Mouse (Mus musculus) heart, postnatal 0 days (tissue): ENCODE measurements around the gene Inppl1. TPM values are rescaled to one million over a fixed set of nuclear protein-coding genes. Genes with fewer than 3 reads are reported as not detected.

Experiments
- ATAC-seq: fragments of 200-750 bp; cut with Nextera tagmentation; 2 replicates; pipeline ENCODE4 v1.8.0; 2017; ENCODE audit warnings: low read depth, moderate number of reproducible peaks, moderate library complexity; ENCODE audit not compliant: insufficient read depth
- DNase-seq: peaks from one replicate; pipeline ENCODE4 v3.0.0-alpha.2; 2016; ENCODE audit warnings: low spot score
- H3K27ac ChIP-seq: fragments of 300-500 bp; sonication (generic); 2 replicates; pipeline ENCODE4 v1.5.1; 2014; ENCODE audit warnings: low read depth, mild to moderate bottlenecking
- H3K27me3 ChIP-seq: fragments of 300-500 bp; sonication (generic); 2 replicates; pipeline ENCODE4 v1.6.1; 2014; ENCODE audit warnings: low read length, mixed read lengths; ENCODE audit not compliant: control insufficient read depth, insufficient read depth
- H3K36me3 ChIP-seq: fragments of 300-500 bp; sonication (generic); replicated peaks from 2 replicates; pipeline ENCODE4 v1.6.1; 2014; ENCODE audit warnings: low read length, mixed read lengths; ENCODE audit not compliant: control insufficient read depth, insufficient read depth
- H3K4me1 ChIP-seq: fragments of 300-500 bp; sonication (generic); 2 replicates; pipeline ENCODE4 v1.6.1; 2014; ENCODE audit warnings: antibody characterized with exemption; ENCODE audit not compliant: control insufficient read depth, insufficient read depth
- H3K4me2 ChIP-seq: fragments of 300-500 bp; sonication (generic); 2 replicates; pipeline ENCODE4 v1.6.1; 2014; ENCODE audit warnings: low read depth, mild to moderate bottlenecking, low read length, moderate library complexity
- H3K4me3 ChIP-seq: fragments of 300-500 bp; sonication (generic); 2 replicates; pipeline ENCODE4 v1.5.1; 2014; ENCODE audit warnings: low read depth, low read length
- H3K9ac ChIP-seq: fragments of 300-500 bp; sonication (generic); replicated peaks from 2 replicates; pipeline ENCODE4 v1.6.1; 2014; ENCODE audit warnings: low read depth, low read length, mixed read lengths
- H3K9me3 ChIP-seq: fragments of 300-500 bp; sonication (generic); replicated peaks from 2 replicates; pipeline ENCODE4 v1.6.1; 2016; ENCODE audit warnings: low read length; ENCODE audit not compliant: control insufficient read depth
- CTCF ChIP-seq: IDR thresholded peaks from 2 replicates; pipeline ENCODE4 v1.5.1; 2016; ENCODE audit warnings: antibody characterized with exemption, control low read depth, low read depth
- EP300 ChIP-seq: IDR thresholded peaks from 2 replicates; pipeline ENCODE4 v1.6.1; 2016; ENCODE audit warnings: antibody characterized with exemption, low read depth
- WGBS: fragments of 180-500 bp; shearing (Covaris S2); extraction: QIAGEN DNeasy Blood & Tissue Kit; methylation state at CpG from one replicate; pipeline ENCODE4 v1.1.7; 2014; 5-methylcytosine and 5-hydroxymethylcytosine counted together
- polyA plus RNA-seq: library from polyadenylated mRNA; unstranded; fragments of >200 nt; fragmentation: Nextera tagmentation; extraction: Ambion mirVana; gene quantifications from 2 replicates; pipeline ENCODE4 v1.2.1, GENCODE M21; 2015
- total RNA-seq: library from RNA; depleted of rRNA; stranded (reverse); fragments of >200 nt; gene quantifications from 2 replicates; pipeline ENCODE4 v1.2.3, GENCODE M21; 2014; ENCODE audit warnings: low replicate concordance

Inppl1 gene
- total and polyA plus RNA-seq, 2 experiments from 2014 or later = 47.5 to 98.2 TPM

DNA sequence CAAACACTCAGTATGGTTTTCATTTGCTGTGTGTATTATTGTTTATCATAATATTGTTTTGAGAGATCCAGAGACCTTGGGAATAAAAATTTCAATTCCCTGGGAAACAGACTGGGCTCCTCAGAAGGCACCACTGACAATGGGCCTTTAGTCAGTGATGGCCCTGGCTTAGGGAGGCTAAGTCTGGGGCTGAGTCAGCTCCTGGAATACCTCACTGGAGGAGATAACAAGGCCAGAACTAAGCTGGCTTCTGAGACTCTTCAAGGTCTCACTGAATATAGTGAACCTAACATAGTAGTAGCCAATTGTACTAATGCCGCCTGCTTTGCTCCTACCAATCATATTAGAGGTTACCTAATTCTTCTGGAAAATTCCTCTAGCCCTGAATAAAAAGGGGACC lies 37.9 kb upstream of the Inppl1 start:
- Histone ChIP-seq H3K4me1 (0 out of 2 replicates have a peak, but pooled peaks cover 6% of the 10 kb centered on the region), H3K4me2 (no peak overlapping the region), H3K27me3 (no peaks in the 10 kb centered on the region), H3K36me3 (no peaks in the 10 kb centered on the region), H3K4me3 (no peak overlapping the region), H3K9ac (no peak overlapping the region), H3K9me3 (no peaks in the 10 kb centered on the region), H3K27ac (no peak overlapping the region)
- DNase-seq (no peak), ATAC-seq (no peak)
- TF ChIP-seq CTCF (no peak), EP300 (no peak)
- WGBS = 96% methylated on average over 1 of the region's 1 CpGs

DNA sequence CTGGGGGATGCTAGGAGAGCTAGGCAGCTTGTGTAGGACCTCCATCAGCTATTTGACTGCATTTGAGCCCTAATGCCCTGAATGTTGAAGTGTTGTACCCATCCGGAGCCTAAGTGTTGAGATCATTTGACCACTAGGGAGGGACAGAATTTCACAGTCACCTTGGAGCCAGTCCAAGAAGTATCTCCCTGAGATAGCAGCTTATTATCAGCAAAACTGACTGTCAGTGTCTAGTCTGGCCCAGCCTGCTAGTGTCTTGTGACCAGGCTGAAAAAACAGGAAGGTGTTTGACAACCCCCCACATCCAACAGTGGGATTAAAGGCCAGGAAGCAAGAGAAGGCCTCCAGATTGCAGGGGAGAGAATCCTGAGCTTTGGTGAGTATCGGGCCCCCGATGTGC lies 33.3 kb upstream of the Inppl1 start:
- no peak for DNase-seq
- Histone ChIP-seq H3K4me2 (no peak overlapping the region), H3K9me3 (no peaks in the 10 kb centered on the region), H3K27me3 (no peaks in the 10 kb centered on the region), H3K4me3 (no peak overlapping the region), H3K36me3 (no peaks in the 10 kb centered on the region), H3K9ac (no peak overlapping the region), H3K27ac (peak overlapping the region; percentile 41), H3K4me1 (0 out of 2 replicates have a peak, but pooled peaks cover 14% of the 10 kb centered on the region)
- no peak for ATAC-seq
- 0 out of 2 replicates have a peak, but pooled peaks have one; percentile 26 for TF ChIP-seq EP300
- TF ChIP-seq CTCF = no peak; the same call in 1 of the 2 replicates
- 27% methylated on average over 3 of the region's 3 CpGs for WGBS

DNA sequence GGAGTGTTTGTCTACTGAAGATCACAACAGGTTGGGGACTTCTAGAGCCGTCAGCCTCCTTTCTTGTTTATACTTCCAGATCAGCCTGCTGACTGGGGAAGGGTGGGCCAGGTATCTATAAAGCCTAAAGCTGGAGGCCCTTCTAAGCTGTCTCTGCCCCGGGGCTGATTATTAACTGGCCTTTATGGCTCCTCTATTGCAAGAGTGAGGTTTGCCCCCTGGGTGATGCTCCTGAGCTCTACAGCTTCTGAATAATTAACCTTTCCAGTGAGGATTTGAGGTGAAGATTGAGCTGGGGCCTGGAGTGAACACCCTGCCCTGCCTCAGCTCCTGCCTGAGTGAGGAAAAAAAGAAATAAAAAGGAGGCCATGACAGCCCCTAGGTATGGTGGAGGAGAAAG lies 32.6 kb upstream of the Inppl1 start, which contains the start of gene Folr1:
Gene Folr1, minus strand, starts transcription at position 160 of the 400 bp plus-strand sequence.
- 0 out of 2 replicates have a peak, but pooled peaks cover 14% of the 10 kb centered on the region for H3K4me1 ChIP-seq
- no peak within 1 kb of the TSS for H3K4me3 ChIP-seq
- no peaks in the 10 kb centered on the region for H3K36me3 ChIP-seq
- H3K9me3 ChIP-seq = no peaks in the 10 kb centered on the region
- DNase-seq (no peak), ATAC-seq (no peak)
- H3K4me2 ChIP-seq = no peak within 1 kb of the TSS
- 76% methylated on average over 2 of the region's 2 CpGs for WGBS
- H3K27ac ChIP-seq = peak within 1 kb of the TSS; percentile 41
- no peak within 1 kb of the TSS for H3K9ac ChIP-seq
- TF ChIP-seq CTCF (no peak), EP300 (no peak)
- H3K27me3 ChIP-seq = no peaks in the 10 kb centered on the region

GRCm38 (mm10) chr7:101869163-101869500 lies 31.1 kb upstream of the Inppl1 start:
- H3K9ac ChIP-seq = no peak overlapping the region
- no peak overlapping the region for H3K4me3 ChIP-seq
- H3K27ac ChIP-seq = no peak overlapping the region
- WGBS = 77% methylated on average over 7 of the region's 7 CpGs
- 0 out of 2 replicates have a peak, but pooled peaks cover 14% of the 10 kb centered on the region for H3K4me1 ChIP-seq
- ATAC-seq (no peak), DNase-seq (no peak)
- no peaks in the 10 kb centered on the region for H3K27me3 ChIP-seq
- no peak overlapping the region for H3K4me2 ChIP-seq
- H3K36me3 ChIP-seq = no peaks in the 10 kb centered on the region
- no peak for TF ChIP-seq EP300
- no peak for TF ChIP-seq CTCF
- no peaks in the 10 kb centered on the region for H3K9me3 ChIP-seq

- Histone ChIP-seq H3K36me3 (no peaks in the 10 kb centered on the region), H3K9me3 (no peaks in the 10 kb centered on the region), H3K4me3 (no peak overlapping the region), H3K27me3 (no peaks in the 10 kb centered on the region), H3K4me1 (0 out of 2 replicates have a peak, but pooled peaks cover 14% of the 10 kb centered on the region), H3K4me2 (no peak overlapping the region), H3K27ac (0 out of 2 replicates have a peak overlapping the region, but pooled peaks have one; percentile 6), H3K9ac (no peak overlapping the region)
- no peak for ATAC-seq
- DNase-seq = no peak
- no peak for TF ChIP-seq EP300
- TF ChIP-seq CTCF = no peak
- 49% methylated on average over 13 of the region's 13 CpGs for WGBS
These were observed 30.5 kb upstream of the Inppl1 start for GRCm38 (mm10) chr7:101868241-101869162.
